Mouse (Mus musculus) heart, postnatal 14 days (tissue): ENCODE measurements at regions not wholly inside any gene's neighbourhood (a gene's known extent, or its start where the extent isn't known, plus 50 kb on each side); places are given as distances from the start of the nearest gene placed in this dataset.

Experiments
- DNase-seq, 2 experiments: peaks; one replicate each; pipeline ENCODE4 v3.0.0; 2021 to 2022
- intact Hi-C: fragments of 180-260 bp; cut with DNase I; formaldehyde crosslinking; loops from one replicate; pipeline ENCODE4 v1.15.1; 2025

DNA sequence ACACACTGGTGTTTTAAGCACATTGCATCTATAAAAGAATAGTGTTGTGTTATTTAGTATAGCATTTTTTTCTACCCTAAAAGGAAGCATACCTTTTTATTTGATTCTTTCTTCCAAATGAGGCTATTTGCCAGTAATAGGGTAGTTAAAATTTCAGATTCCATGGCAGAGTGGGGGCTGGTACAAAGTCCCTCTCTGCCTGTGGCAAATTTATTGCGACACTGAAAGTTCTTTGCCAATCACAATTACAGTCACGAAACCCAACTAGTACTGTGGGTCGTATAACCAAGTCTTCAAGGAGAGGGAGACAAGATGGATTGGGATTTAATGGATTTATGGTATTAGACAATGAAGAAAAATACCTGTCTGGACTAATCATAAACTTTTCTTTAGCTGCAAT, 51.9 kb upstream of the Esrrg start:
- no peak for DNase-seq
- intact Hi-C loops: no loop called here
